Mouse (Mus musculus): Measurements from ENCODE around the gene 1700008O03Rik. TPM values are rescaled to one million over a fixed set of nuclear protein-coding genes. Genes with fewer than 3 reads are reported as not detected.

1700008O03Rik gene
- polyA plus RNA-seq, 1 experiment from 2014 or later = 1.2 TPM

DNA sequence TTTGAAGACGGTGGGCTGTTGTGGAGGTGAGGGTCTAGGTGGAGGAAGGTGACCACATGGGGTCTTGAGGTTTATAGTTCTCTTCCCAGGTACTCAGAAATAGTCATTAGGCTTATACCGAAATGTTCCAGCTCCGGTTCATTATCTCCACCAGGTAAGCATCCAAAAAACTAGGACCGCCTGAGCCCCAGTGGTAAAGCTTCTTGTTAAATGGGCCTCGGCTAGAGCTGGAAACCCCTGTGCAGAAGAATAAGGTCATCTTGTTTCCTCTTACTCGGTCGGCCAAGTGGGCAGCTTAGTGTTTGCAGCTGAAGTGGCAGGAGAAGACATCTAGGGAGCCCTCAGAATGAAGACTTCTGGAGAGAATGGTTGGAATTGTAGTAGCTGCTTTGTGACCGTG is 12.9 kb downstream of the 1700008O03Rik start:
- no peak for ATAC-seq (ENCODE audit: low read depth)
- Histone ChIP-seq H3K4me1 (replicated peaks; ENCODE audit: control insufficient read depth, insufficient read depth, low read length) (peaks cover 7% of the 10 kb centered on the region), H3K4me3 (ENCODE audit: low read length) (no peak overlapping the region), H3K4me2 (ENCODE audit: low read depth, low read length) (no peak overlapping the region), H3K27ac (ENCODE audit: low read length) (no peak overlapping the region), H3K9ac (ENCODE audit: low read length) (no peak overlapping the region), H3K27me3 (ENCODE audit: control insufficient read depth, insufficient read depth, low read depth, low read length) (no peaks in the 10 kb centered on the region), H3K36me3 (ENCODE audit: control insufficient read depth, insufficient read depth, low read length) (no peaks in the 10 kb centered on the region), H3K9me3 (ENCODE audit: control insufficient read depth, low read length) (no peaks in the 10 kb centered on the region)
- WGBS = 84% methylated on average over 8 of the region's 8 CpGs

DNA sequence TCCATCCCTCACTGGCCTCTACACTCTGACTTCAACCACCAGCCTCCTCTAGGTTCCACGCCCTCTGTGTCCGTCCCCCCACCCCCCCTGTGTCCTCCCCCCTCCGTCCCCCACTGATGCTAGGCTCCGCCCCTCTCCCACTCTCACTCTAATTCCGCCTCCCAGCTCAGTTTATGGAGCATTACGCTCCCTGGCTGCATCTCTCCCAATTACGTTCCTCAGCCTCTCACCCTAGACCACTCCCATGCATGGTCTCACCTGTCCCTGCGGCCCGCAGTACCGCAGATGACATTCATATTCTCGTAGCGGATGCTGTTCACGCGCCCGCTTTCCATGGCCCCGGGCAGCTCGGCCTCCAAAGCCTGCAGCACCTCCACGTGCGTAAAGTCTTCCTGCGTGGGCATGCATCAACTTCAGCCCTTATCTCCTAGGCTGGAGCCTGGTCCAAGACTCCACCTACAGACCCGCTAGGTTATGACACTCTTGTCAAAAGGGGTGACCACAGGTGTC is 24.8 kb downstream of the 1700008O03Rik start:
- Histone ChIP-seq H3K4me3 (ENCODE audit: low read length) (peak overlapping the region; percentile 48), H3K9me3 (ENCODE audit: control insufficient read depth, low read length) (no peaks in the 10 kb centered on the region), H3K4me2 (ENCODE audit: low read depth, low read length) (peak overlapping the region; percentile 81), H3K4me1 (replicated peaks; ENCODE audit: control insufficient read depth, insufficient read depth, low read length) (peaks cover 17% of the 10 kb centered on the region), H3K27ac (ENCODE audit: low read length) (no peak overlapping the region), H3K27me3 (ENCODE audit: control insufficient read depth, insufficient read depth, low read depth, low read length) (peaks cover 36% of the 10 kb centered on the region), H3K36me3 (ENCODE audit: control insufficient read depth, insufficient read depth, low read length) (no peaks in the 10 kb centered on the region), H3K9ac (ENCODE audit: low read length) (no peak overlapping the region; the same call in 1 of the 2 replicates)
- no peak for ATAC-seq (ENCODE audit: low read depth)
- 8% methylated on average over 21 of the region's 21 CpGs for WGBS

DNA sequence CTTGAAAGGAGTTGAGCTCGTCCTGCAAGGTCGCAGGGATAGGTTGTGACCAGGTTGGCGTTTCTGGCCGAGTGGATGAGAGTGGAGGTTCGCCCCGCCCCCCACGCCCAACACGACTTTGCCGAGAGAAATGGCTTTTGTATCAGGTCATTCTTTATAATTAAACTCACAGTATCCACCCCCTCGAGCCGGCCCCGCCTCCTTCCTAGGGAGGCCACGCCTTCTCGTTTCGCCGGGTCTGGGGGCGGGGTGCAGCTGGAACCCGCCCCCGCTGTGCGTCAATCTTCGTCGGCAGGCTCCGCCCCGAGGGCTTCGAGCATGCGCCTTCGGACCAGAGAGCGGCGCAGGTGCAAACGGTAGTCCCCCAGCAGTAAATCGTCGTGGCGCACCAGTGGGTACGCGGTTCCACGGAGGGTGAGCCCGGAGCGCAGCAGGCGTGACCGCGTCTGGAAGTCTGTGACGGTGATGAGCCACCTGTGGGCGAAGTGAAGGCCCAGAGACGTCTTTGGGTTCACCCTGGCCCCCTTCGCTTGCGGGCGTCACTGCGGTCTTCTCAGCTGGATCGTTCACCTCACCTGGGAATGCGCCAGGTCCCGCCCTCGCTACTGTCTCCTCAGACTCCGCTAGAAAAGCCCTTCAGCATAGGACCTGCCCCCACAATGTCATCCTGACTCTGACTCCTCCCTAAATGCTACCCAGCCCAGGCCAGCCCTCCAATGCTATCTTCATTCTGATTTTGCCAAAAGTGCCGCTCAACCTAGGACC is 25.5 kb downstream of the 1700008O03Rik start:
- WGBS = under 1% methylated on average over 51 of the region's 54 CpGs
- peak overlapping the region; percentile 74 for H3K27ac ChIP-seq (ENCODE audit: low read length)
- H3K36me3 ChIP-seq (ENCODE audit: control insufficient read depth, insufficient read depth, low read length) = no peaks in the 10 kb centered on the region
- H3K9me3 ChIP-seq (ENCODE audit: control insufficient read depth, low read length) = no peaks in the 10 kb centered on the region
- H3K4me1 ChIP-seq (replicated peaks; ENCODE audit: control insufficient read depth, insufficient read depth, low read length) = peaks cover 17% of the 10 kb centered on the region
- ATAC-seq (ENCODE audit: low read depth) = peak; percentile 78
- H3K4me2 ChIP-seq (ENCODE audit: low read depth, low read length) = peak overlapping the region; percentile 81
- H3K4me3 ChIP-seq (ENCODE audit: low read length) = peak overlapping the region; percentile 48
- peak overlapping the region; percentile 71 for H3K9ac ChIP-seq (ENCODE audit: low read length)
- peaks cover 41% of the 10 kb centered on the region for H3K27me3 ChIP-seq (ENCODE audit: control insufficient read depth, insufficient read depth, low read depth, low read length)

DNA sequence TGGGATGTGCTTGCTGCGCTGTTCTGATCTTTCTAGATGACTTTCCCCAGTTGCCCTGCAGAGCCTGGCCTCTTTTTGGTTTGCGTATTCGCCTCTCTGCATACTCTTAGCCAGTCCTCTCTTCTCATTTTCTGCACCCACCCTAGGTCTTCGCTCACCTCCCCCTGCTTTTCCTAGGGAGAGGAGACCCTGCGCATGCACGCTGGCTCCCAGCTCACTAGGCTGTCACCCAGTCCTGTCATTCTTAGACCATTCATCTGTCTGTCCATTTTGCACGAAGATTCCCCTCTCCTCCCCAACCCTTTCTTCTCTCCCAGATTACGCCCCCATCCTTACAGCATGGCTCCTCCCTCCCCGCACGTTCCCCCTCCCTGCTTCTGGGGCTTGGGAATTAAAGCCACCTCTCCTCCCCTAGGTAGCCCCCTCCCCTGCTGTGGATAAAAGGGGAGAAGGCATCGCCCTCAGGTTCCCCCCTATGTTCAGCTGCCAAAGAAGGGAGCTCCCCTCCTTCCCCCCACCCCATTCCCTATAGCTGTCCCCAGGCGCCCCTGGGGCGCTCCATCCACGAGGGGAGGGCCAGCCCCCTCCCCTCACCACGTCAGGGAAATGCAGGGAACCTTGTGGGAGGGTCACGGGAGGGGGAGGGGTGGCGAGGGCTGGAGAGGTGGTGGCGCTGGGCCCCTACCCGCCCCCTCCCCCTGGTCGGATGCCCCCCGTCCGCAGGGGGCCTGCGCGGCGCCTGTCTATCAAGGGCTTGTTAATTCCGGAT is 26.6 kb downstream of the 1700008O03Rik start:
- ATAC-seq (ENCODE audit: low read depth) = peak; percentile 8; the same call in 1 of the 2 replicates
- Histone ChIP-seq H3K9me3 (ENCODE audit: control insufficient read depth, low read length) (no peaks in the 10 kb centered on the region), H3K36me3 (ENCODE audit: control insufficient read depth, insufficient read depth, low read length) (no peaks in the 10 kb centered on the region), H3K27ac (ENCODE audit: low read length) (peak overlapping the region; percentile 74), H3K4me3 (ENCODE audit: low read length) (peak overlapping the region; percentile 48), H3K4me1 (replicated peaks; ENCODE audit: control insufficient read depth, insufficient read depth, low read length) (peaks cover 17% of the 10 kb centered on the region), H3K27me3 (ENCODE audit: control insufficient read depth, insufficient read depth, low read depth, low read length) (peaks cover 51% of the 10 kb centered on the region), H3K4me2 (ENCODE audit: low read depth, low read length) (peak overlapping the region; percentile 81), H3K9ac (ENCODE audit: low read length) (peak overlapping the region; percentile 71)
- WGBS = 5% methylated on average over 21 of the region's 26 CpGs

- Histone ChIP-seq H3K9me3 (ENCODE audit: control insufficient read depth, low read length) (no peaks in the 10 kb centered on the region), H3K27ac (ENCODE audit: low read length) (peak overlapping the region; percentile 85), H3K9ac (ENCODE audit: low read length) (peak overlapping the region; percentile 44), H3K4me3 (ENCODE audit: low read length) (peak overlapping the region; percentile 32), H3K36me3 (ENCODE audit: control insufficient read depth, insufficient read depth, low read length) (no peaks in the 10 kb centered on the region), H3K27me3 (ENCODE audit: control insufficient read depth, insufficient read depth, low read depth, low read length) (peaks cover 62% of the 10 kb centered on the region), H3K4me2 (ENCODE audit: low read depth, low read length) (peak overlapping the region; percentile 40), H3K4me1 (replicated peaks; ENCODE audit: control insufficient read depth, insufficient read depth, low read length) (peaks cover 23% of the 10 kb centered on the region)
- peak; percentile 67 for ATAC-seq (ENCODE audit: low read depth)
- 12% methylated on average over 5 of the region's 5 CpGs for WGBS
These were observed 27.6 kb downstream of the 1700008O03Rik start for GRCm38 (mm10) chr7:44358012-44358411.

GRCm38 (mm10) chr7:44357531-44357930 is 28.1 kb downstream of the 1700008O03Rik start:
- no peak for ATAC-seq (ENCODE audit: low read depth)
- H3K9me3 ChIP-seq (ENCODE audit: control insufficient read depth, low read length) = no peaks in the 10 kb centered on the region
- WGBS = 9% methylated on average over 10 of the region's 10 CpGs
- H3K36me3 ChIP-seq (ENCODE audit: control insufficient read depth, insufficient read depth, low read length) = no peaks in the 10 kb centered on the region
- H3K4me2 ChIP-seq (ENCODE audit: low read depth, low read length) = peak overlapping the region; percentile 40
- peak overlapping the region; percentile 85 for H3K27ac ChIP-seq (ENCODE audit: low read length)
- H3K4me1 ChIP-seq (replicated peaks; ENCODE audit: control insufficient read depth, insufficient read depth, low read length) = peaks cover 23% of the 10 kb centered on the region
- H3K4me3 ChIP-seq (ENCODE audit: low read length) = peak overlapping the region; percentile 32
- H3K9ac ChIP-seq (ENCODE audit: low read length) = peak overlapping the region; percentile 44
- H3K27me3 ChIP-seq (ENCODE audit: control insufficient read depth, insufficient read depth, low read depth, low read length) = peaks cover 67% of the 10 kb centered on the region

DNA sequence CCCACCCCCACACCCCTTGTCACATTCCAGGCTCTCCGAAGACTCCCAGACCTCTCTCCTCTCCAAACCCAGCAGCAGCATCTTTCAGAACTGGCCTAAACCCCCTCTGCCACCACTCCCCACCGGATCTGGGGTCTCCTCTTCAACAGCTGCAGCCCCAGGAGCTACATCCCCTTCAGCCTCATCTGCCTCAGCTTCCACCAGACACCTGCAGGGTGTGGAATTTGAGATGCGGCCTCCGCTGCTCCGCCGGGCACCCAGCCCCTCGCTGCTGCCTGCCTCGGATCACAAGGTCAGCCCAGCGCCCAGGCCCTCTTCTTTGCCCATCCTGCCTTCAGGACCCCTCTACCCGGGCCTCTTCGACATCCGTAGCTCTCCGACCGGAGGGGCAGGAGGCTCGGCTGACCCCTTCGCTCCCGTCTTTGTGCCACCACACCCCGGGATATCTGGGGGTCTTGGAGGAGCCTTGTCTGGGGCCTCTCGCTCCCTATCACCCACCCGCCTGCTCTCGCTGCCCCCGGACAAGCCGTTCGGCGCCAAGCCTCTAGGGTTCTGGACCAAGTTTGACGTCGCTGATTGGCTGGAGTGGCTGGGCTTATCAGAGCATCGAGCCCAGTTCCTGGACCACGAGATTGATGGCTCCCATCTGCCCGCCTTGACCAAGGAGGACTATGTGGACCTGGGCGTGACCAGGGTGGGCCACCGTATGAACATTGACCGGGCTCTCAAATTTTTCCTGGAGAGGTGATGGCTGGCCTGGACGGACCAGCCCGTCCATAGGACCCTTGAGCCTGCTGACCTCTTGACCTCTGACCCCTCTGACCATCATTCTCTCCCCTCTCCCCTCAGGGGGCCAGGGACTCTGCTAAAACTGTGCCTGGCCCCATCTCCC is 28.8 kb downstream of the 1700008O03Rik start:
- H3K9me3 ChIP-seq (ENCODE audit: control insufficient read depth, low read length) = no peaks in the 10 kb centered on the region
- no peaks in the 10 kb centered on the region for H3K36me3 ChIP-seq (ENCODE audit: control insufficient read depth, insufficient read depth, low read length)
- H3K4me2 ChIP-seq (ENCODE audit: low read depth, low read length) = peak overlapping the region; percentile 40
- H3K9ac ChIP-seq (ENCODE audit: low read length) = peak overlapping the region; percentile 55
- peaks cover 23% of the 10 kb centered on the region for H3K4me1 ChIP-seq (replicated peaks; ENCODE audit: control insufficient read depth, insufficient read depth, low read length)
- peak overlapping the region; percentile 85 for H3K27ac ChIP-seq (ENCODE audit: low read length)
- no peak for ATAC-seq (ENCODE audit: low read depth)
- peaks cover 74% of the 10 kb centered on the region for H3K27me3 ChIP-seq (ENCODE audit: control insufficient read depth, insufficient read depth, low read depth, low read length)
- 2% methylated on average over 35 of the region's 35 CpGs for WGBS
- H3K4me3 ChIP-seq (ENCODE audit: low read length) = peak overlapping the region; percentile 32

GRCm38 (mm10) chr7:44355411-44355810 is 30.2 kb downstream of the 1700008O03Rik start:
- Histone ChIP-seq H3K4me2 (ENCODE audit: low read depth, low read length) (no peak overlapping the region), H3K4me3 (ENCODE audit: low read length) (no peak overlapping the region), H3K4me1 (replicated peaks; ENCODE audit: control insufficient read depth, insufficient read depth, low read length) (peaks cover 25% of the 10 kb centered on the region), H3K9ac (ENCODE audit: low read length) (no peak overlapping the region), H3K27ac (ENCODE audit: low read length) (no peak overlapping the region), H3K36me3 (ENCODE audit: control insufficient read depth, insufficient read depth, low read length) (no peaks in the 10 kb centered on the region), H3K9me3 (ENCODE audit: control insufficient read depth, low read length) (no peaks in the 10 kb centered on the region), H3K27me3 (ENCODE audit: control insufficient read depth, insufficient read depth, low read depth, low read length) (peaks cover 75% of the 10 kb centered on the region)
- ATAC-seq (ENCODE audit: low read depth) = no peak
- 72% methylated on average over 6 of the region's 6 CpGs for WGBS
